Mouse (Mus musculus) MEL (cell line): ENCODE measurements around the gene Mab21l3. TPM values are rescaled to one million over a fixed set of nuclear protein-coding genes. Genes with fewer than 3 reads are reported as not detected.

Source experiments
- DNase-seq: peaks from one replicate; pipeline ENCODE4 v3.0.0; 2011; ENCODE audit warnings: low read depth, low spot score
- H3K27ac ChIP-seq: 2 replicates; pipeline ENCODE4 v1.5.1; 2012; ENCODE audit warnings: low read depth, mild to moderate bottlenecking, control low read depth, low read length, moderate library complexity; ENCODE audit not compliant: control insufficient read depth
- H3K27me3 ChIP-seq, 2 experiments: fragments of 150-350 bp in 1 of 2; sonication (generic) in 1 of 2; 2 replicates each; pipeline ENCODE4 v1.6.1; 2012; ENCODE audit warnings: low read length in 2 of 2, mild to moderate bottlenecking in 2 of 2, improper control_type of control experiment in 1 of 2, moderate library complexity in 1 of 2; ENCODE audit not compliant: insufficient read depth in 2 of 2, control insufficient read depth in 1 of 2
- H3K36me3 ChIP-seq, 2 experiments: 2 replicates each; pipeline ENCODE4 v1.6.1; 2012 to 2014; ENCODE audit warnings: low read length in 2 of 2, improper control_type of control experiment in 1 of 2, inconsistent platforms in 1 of 2, mild to moderate bottlenecking in 1 of 2; ENCODE audit not compliant: insufficient read depth in 2 of 2, control insufficient read depth in 1 of 2
- H3K4me1 ChIP-seq, 2 experiments: fragments of 150-350 bp in 1 of 2; sonication (generic) in 1 of 2; 2 replicates each; pipeline ENCODE4 v1.6.1; 2012; ENCODE audit warnings: low read length in 2 of 2, improper control_type of control experiment in 1 of 2, mild to moderate bottlenecking in 1 of 2; ENCODE audit not compliant: insufficient read depth in 2 of 2, control insufficient read depth in 1 of 2
- H3K4me3 ChIP-seq, 2 experiments: fragments of 150-350 bp in 1 of 2; sonication (generic) in 1 of 2; 2 replicates each; pipeline ENCODE4 v1.5.1; 2012; ENCODE audit warnings: low read depth in 2 of 2, low read length in 2 of 2, mild to moderate bottlenecking in 2 of 2, moderate library complexity in 2 of 2, control low read depth in 1 of 2, improper control_type of control experiment in 1 of 2; ENCODE audit not compliant: control insufficient read depth in 1 of 2, insufficient read depth in 1 of 2
- H3K79me2 ChIP-seq: 2 replicates; pipeline ENCODE4 v1.6.1; 2012; ENCODE audit warnings: mild to moderate bottlenecking, low read length, moderate library complexity; ENCODE audit not compliant: control insufficient read depth, poor library complexity, insufficient read depth
- H3K9ac ChIP-seq: 2 replicates; pipeline ENCODE4 v1.6.1; 2012; ENCODE audit warnings: low read depth, mild to moderate bottlenecking, control low read depth, low read length, moderate library complexity; ENCODE audit not compliant: control insufficient read depth, poor library complexity, severe bottlenecking
- H3K9me3 ChIP-seq: fragments of 150-350 bp; sonication (generic); replicated peaks from 2 replicates; pipeline ENCODE4 v1.6.1; 2012; ENCODE audit warnings: mild to moderate bottlenecking, low read length, improper control_type of control experiment, moderate library complexity; ENCODE audit not compliant: insufficient read depth
- CHD2 ChIP-seq: IDR thresholded peaks from 2 replicates; pipeline ENCODE4 v1.6.1; 2011; ENCODE audit warnings: low read length, improper control_type of control experiment
- CTCF ChIP-seq, 3 experiments: IDR thresholded peaks in 2 of 3; conservative IDR thresholded peaks in 1 of 3; 2 replicates each; pipeline ENCODE4 v1.5.1; 2011 to 2012; ENCODE audit warnings: low read length in 3 of 3, low read depth in 2 of 3, mild to moderate bottlenecking in 2 of 3, improper control_type of control experiment in 1 of 3, inconsistent platforms in 1 of 3, mixed read lengths in 1 of 3, moderate library complexity in 1 of 3; ENCODE audit not compliant: control insufficient read depth in 1 of 3, insufficient read depth in 1 of 3, poor library complexity in 1 of 3, severe bottlenecking in 1 of 3
- ETS1 ChIP-seq: IDR thresholded peaks from 2 replicates; pipeline ENCODE4 v1.6.1; 2012; ENCODE audit warnings: low read depth, mild to moderate bottlenecking, inconsistent platforms, low read length, improper control_type of control experiment, moderate library complexity
- GATA1 ChIP-seq: IDR thresholded peaks from 2 replicates; pipeline ENCODE4 v1.6.1; 2011; ENCODE audit warnings: low read depth, low read length, improper control_type of control experiment
- HCFC1 ChIP-seq: IDR thresholded peaks from 2 replicates; pipeline ENCODE4 v1.6.1; 2012; ENCODE audit warnings: low read depth, mild to moderate bottlenecking, inconsistent platforms, low read length, improper control_type of control experiment, moderate library complexity
- JUND ChIP-seq: IDR thresholded peaks from 2 replicates; pipeline ENCODE4 v1.6.1; 2011; ENCODE audit warnings: low read depth, mild to moderate bottlenecking, improper control_type of control experiment, low read length
- MAFK ChIP-seq: IDR thresholded peaks from 2 replicates; pipeline ENCODE4 v1.6.1; 2011; ENCODE audit warnings: low read depth, mild to moderate bottlenecking, low read length, improper control_type of control experiment, borderline replicate concordance
- MAZ ChIP-seq: IDR thresholded peaks from 2 replicates; pipeline ENCODE4 v1.6.1; 2012; ENCODE audit warnings: low read depth, mild to moderate bottlenecking, inconsistent platforms, low read length, improper control_type of control experiment
- MEF2A ChIP-seq: IDR thresholded peaks from 2 replicates; pipeline ENCODE4 v1.6.1; 2014; ENCODE audit warnings: low read depth, mild to moderate bottlenecking, inconsistent platforms, low read length, improper control_type of control experiment; ENCODE audit not compliant: poor library complexity, insufficient replicate concordance, severe bottlenecking; ENCODE audit errors: extremely low read depth
- MXI1 ChIP-seq: IDR thresholded peaks from 2 replicates; pipeline ENCODE4 v1.6.1; 2011; ENCODE audit warnings: mild to moderate bottlenecking, low read depth, low read length, improper control_type of control experiment
- MYB ChIP-seq: IDR thresholded peaks from 2 replicates; pipeline ENCODE4 v1.6.1; 2011; ENCODE audit warnings: mild to moderate bottlenecking, low read depth, low read length, improper control_type of control experiment
- NELFE ChIP-seq: IDR thresholded peaks from 2 replicates; pipeline ENCODE4 v1.6.1; 2011; ENCODE audit warnings: low read depth, low read length, improper control_type of control experiment
- NRF1 ChIP-seq: IDR thresholded peaks from 2 replicates; pipeline ENCODE4 v1.6.1; 2014; ENCODE audit warnings: low read depth, mild to moderate bottlenecking, inconsistent platforms, low read length, improper control_type of control experiment, moderate library complexity; ENCODE audit not compliant: poor library complexity, insufficient read depth, severe bottlenecking
- POLR2A ChIP-seq, 2 experiments: IDR thresholded peaks; 2 replicates each; pipeline ENCODE4 v1.6.1; 2011 to 2012; ENCODE audit warnings: low read length in 2 of 2, mild to moderate bottlenecking in 2 of 2, control low read depth in 1 of 2, improper control_type of control experiment in 1 of 2, low read depth in 1 of 2, moderate library complexity in 1 of 2; ENCODE audit not compliant: control insufficient read depth in 1 of 2, insufficient read depth in 1 of 2, poor library complexity in 1 of 2
- RAD21 ChIP-seq: IDR thresholded peaks from 2 replicates; pipeline ENCODE4 v1.6.1; 2011; ENCODE audit warnings: mild to moderate bottlenecking, low read depth, low read length, improper control_type of control experiment
- SIN3A ChIP-seq: IDR thresholded peaks from 2 replicates; pipeline ENCODE4 v1.6.1; 2012; ENCODE audit warnings: low read length, improper control_type of control experiment, inconsistent platforms
- SMC3 ChIP-seq: IDR thresholded peaks from 2 replicates; pipeline ENCODE4 v1.6.1; 2011; ENCODE audit warnings: low read depth, low read length, improper control_type of control experiment
- TBP ChIP-seq: IDR thresholded peaks from 2 replicates; pipeline ENCODE4 v1.8.0; 2011; ENCODE audit warnings: low read depth, low read length, improper control_type of control experiment
- TCF12 ChIP-seq: IDR thresholded peaks from 2 replicates; pipeline ENCODE4 v1.6.1; 2014; ENCODE audit warnings: low read depth, mild to moderate bottlenecking, inconsistent platforms, low read length, improper control_type of control experiment, moderate library complexity
- UBTF ChIP-seq: IDR thresholded peaks from 2 replicates; pipeline ENCODE4 v1.6.1; 2012; ENCODE audit warnings: low read depth, mild to moderate bottlenecking, inconsistent platforms, low read length, improper control_type of control experiment, moderate library complexity, borderline replicate concordance; ENCODE audit not compliant: insufficient read depth
- ZC3H11A ChIP-seq: IDR thresholded peaks from 2 replicates; pipeline ENCODE4 v1.6.1; 2012; ENCODE audit warnings: low read depth, mild to moderate bottlenecking, inconsistent platforms, low read length, improper control_type of control experiment
- ZKSCAN1 ChIP-seq: IDR thresholded peaks from 2 replicates; pipeline ENCODE4 v1.6.1; 2012; ENCODE audit warnings: low read depth, mild to moderate bottlenecking, inconsistent platforms, low read length, improper control_type of control experiment, moderate library complexity
- ZNF384 ChIP-seq: IDR thresholded peaks from 2 replicates; pipeline ENCODE4 v1.6.1; 2012; ENCODE audit warnings: low read depth, mild to moderate bottlenecking, inconsistent platforms, low read length, improper control_type of control experiment
- polyA plus RNA-seq, 2 experiments: library from polyadenylated mRNA; stranded (reverse) in 1 of 2; unstranded in 1 of 2; fragments of >175 nt in 1 of 2; fragments of >200 nt in 1 of 2; gene quantifications; 2 replicates each; pipeline versions ENCODE4 v1.2.1 to v1.2.4; 2012; ENCODE audit warnings: low replicate concordance in 2 of 2, low read depth in 1 of 2; ENCODE audit not compliant: insufficient read length in 2 of 2, insufficient read depth in 1 of 2, missing spikeins in 1 of 2
- total RNA-seq: library from RNA; depleted of rRNA; stranded (reverse); fragments of 300-350 nt; gene quantifications from 2 replicates; pipeline ENCODE4 v1.2.3, GENCODE M21; 2012

Gene Mab21l3
- total and polyA plus RNA-seq, 3 experiments: 0.04 TPM; not detected in 2

DNA sequence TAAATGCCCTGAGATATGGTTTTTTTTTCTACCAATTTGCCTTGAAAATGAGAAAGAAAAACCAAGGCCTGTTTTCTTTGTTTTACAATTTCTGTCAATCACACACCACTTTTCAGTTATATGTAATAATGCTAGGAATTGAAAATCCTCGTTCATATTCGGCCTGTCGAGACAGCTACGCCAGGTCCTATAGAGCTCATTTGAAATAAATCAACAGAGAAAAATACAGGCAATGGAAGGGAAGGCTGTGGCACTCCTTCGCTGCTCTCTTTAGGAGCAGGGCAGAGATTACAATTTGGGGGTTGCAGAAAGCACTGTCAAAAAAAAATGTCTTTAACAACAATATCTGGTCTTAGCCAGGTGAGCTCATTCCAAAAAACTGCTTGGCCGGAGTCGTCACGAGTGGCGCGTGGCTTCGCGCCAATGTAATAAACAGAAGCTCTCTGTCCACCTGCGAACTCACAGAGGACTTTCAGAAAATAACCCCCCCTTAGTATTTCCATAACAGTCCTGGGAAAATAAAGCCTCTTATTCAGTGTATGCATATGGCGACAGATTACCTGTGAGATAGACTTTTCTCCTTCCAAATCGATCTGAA lies 48.7 kb upstream of the Mab21l3 start (continued):
- no peak for TF ChIP-seq ZKSCAN1
- TF ChIP-seq POLR2A (IDR thresholded peaks at IDR 0.05; ENCODE audit: control insufficient read depth in 1 of 2, insufficient read depth in 1 of 2, low read depth in 1 of 2, low read length in 2 of 2, poor library complexity in 1 of 2): no peak
- TF ChIP-seq, all 39 proteins: peak for 0

DNA sequence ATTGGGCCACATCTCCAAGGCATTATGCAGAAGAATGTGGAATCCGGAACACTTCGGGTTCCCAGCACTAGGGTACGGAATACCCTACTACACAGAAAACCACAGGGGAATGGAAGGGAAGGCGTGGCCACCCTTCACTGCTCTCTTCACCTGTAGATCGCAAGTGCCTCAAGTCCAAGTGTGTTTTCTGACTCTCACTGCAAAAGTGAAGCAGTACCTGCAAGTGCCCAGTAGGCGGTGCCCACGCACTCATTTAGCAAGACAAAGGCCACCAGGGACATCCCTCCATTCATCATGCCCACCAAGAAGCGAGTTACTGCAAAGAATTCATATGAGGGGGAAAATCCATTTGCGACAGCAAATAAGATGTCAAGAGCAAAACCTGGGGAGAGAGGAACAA lies 48.1 kb upstream of the Mab21l3 start:
- Histone ChIP-seq H3K4me1 (no peaks in the 10 kb centered on the region), H3K79me2 (no peaks in the 10 kb centered on the region), H3K27ac (no peak overlapping the region), H3K27me3 (no peaks in the 10 kb centered on the region), H3K36me3 (no peaks in the 10 kb centered on the region)
- TF ChIP-seq RAD21 (peak; percentile 80), ZC3H11A (peak; percentile 58), MXI1 (no peak), ZNF384 (no peak), HCFC1 (no peak), NRF1 (no peak), SMC3 (peak; percentile 79), CTCF (IDR thresholded peaks at IDR 0.05 in 2 of 3, conservative IDR thresholded peaks at IDR 0.05 in 1 of 3; ENCODE audit: control insufficient read depth in 1 of 3, insufficient read depth in 1 of 3, low read depth in 2 of 3, low read length in 3 of 3, poor library complexity in 1 of 3, severe bottlenecking in 1 of 3) (peak; percentile 79 to 88 (median 81)), MEF2A (no peak), SIN3A (no peak)
- TF ChIP-seq, all 39 proteins: peak for 4
- H3K9ac ChIP-seq: no peak overlapping the region
- H3K9me3 ChIP-seq: no peaks in the 10 kb centered on the region
- no peak overlapping the region for H3K4me3 ChIP-seq
- DNase-seq: peak; percentile 82

DNA sequence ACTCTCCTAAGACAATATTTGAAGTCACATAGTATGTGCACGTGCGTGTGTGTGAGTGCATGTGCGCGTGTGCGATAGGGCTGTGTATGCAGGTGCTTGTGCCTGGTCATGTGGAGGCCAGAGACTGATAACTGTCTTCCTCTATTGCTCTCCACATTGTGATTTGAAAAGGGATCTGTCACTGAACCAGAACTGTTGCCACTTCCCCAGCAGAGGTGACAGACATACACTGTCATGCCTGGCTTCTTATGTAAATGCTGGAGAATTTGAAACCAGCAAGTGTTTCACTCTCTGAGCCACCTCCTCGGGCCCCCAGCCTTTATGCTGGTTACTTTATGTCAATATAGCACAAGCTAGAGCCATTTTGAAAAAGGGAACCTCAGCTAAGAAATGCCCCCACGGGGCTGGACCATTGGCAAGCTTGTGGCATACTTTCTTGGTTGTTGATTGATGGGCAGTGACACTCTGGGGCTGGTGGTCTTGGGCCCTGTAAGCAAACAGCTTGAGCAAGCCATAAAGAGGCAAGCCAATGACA lies 46.7 kb upstream of the Mab21l3 start:
- no peak overlapping the region for H3K9ac ChIP-seq
- H3K79me2 ChIP-seq: no peaks in the 10 kb centered on the region
- H3K4me3 ChIP-seq: no peak overlapping the region
- H3K27ac ChIP-seq: no peak overlapping the region
- H3K9me3 ChIP-seq: no peaks in the 10 kb centered on the region
- H3K27me3 ChIP-seq: no peaks in the 10 kb centered on the region
- H3K36me3 ChIP-seq: no peaks in the 10 kb centered on the region
- TF ChIP-seq ETS1: no peak
- no peak for TF ChIP-seq UBTF
- no peak for TF ChIP-seq MAZ
- TF ChIP-seq JUND: no peak
- no peak for TF ChIP-seq CHD2
- no peak for TF ChIP-seq NELFE
- TF ChIP-seq MAFK: no peak
- no peak for TF ChIP-seq TBP
- no peak for TF ChIP-seq TCF12
- TF ChIP-seq GATA1: no peak
- TF ChIP-seq MEF2A: no peak
- TF ChIP-seq RAD21: no peak
- TF ChIP-seq MYB: no peak
- no peak for DNase-seq
- H3K4me1 ChIP-seq: no peaks in the 10 kb centered on the region
